Mouse (Mus musculus): Measurements from ENCODE around the gene Alcam.

GRCm38 (mm10) chr16:52452477-52452831 lies 1.4 kb downstream of the Alcam start:
- TF ChIP-seq GATA1 (IDR thresholded peaks at IDR 0.05; ENCODE audit: borderline replicate concordance, low read length) = no peak
- no peak for TF ChIP-seq FLI1 (IDR thresholded peaks at IDR 0.05; ENCODE audit: low read length)
